24 mouse cellular contexts compared by ENCODE assay signal in the genomic region with DNA sequence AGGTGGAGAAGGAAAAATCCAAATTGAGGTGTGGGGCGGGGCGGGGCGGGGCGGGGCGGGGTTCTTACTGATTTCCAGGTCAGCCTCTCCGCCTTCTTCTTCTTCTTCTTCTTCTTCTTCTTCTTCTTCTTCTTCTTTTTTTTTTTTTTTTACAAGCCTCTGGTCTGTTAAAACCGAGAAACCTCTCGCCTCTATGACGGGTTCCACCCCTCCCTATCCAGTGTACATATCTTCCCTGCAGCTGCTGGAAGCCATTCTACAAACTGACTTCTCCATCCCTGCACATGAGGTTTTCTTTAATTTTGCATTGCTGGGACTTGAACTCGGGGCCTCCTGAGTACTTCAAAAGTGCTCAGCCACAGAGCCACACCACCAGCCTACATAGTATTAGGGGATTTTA. TPM values are rescaled to one million over a fixed set of nuclear protein-coding genes. Genes with fewer than 3 reads are reported as not detected.
"Had no signal": no experiment of that assay in that cellular context is flagged by ENCODE, and none has a peak within 500 bp of the region (broad histone marks: within the 10 kb centered on the region; RNA-seq: fewer than 3 reads in every experiment).

No protein-coding gene starts in this region.

- H3K27ac ChIP-seq: neural tube, embryonic 13.5 days; neural tube, embryonic 15.5 days; stomach, embryonic 15.5 days; stomach, postnatal 0 days had no signal

- H3K27me3 ChIP-seq: neural tube, embryonic 13.5 days; neural tube, embryonic 15.5 days; stomach, embryonic 15.5 days had no signal

- H3K36me3 ChIP-seq: neural tube, embryonic 13.5 days; neural tube, embryonic 15.5 days; stomach, embryonic 15.5 days had no signal

- H3K4me1 ChIP-seq: neural tube, embryonic 13.5 days; neural tube, embryonic 15.5 days; stomach, embryonic 15.5 days had no signal

- DNase-seq: retina, postnatal 1 day; right cerebral cortex, adult 18-20 months; right cerebral cortex, postnatal 14 days; right cerebral cortex, postnatal 25 days; right cerebral cortex, postnatal 4 days; spleen, adult 18-20 months; thymus, adult 18-20 months; thymus, adult 2 months; thymus, postnatal 14 days; thymus, postnatal 25 days; thymus, postnatal 36 days; thymus, postnatal 4 days had no signal

- H3K4me3 ChIP-seq: neural tube, embryonic 13.5 days; neural tube, embryonic 15.5 days; stomach, embryonic 15.5 days had no signal

- H3K9me3 ChIP-seq: neural tube, embryonic 13.5 days; neural tube, embryonic 15.5 days; stomach, embryonic 15.5 days had no signal

- H3K9ac ChIP-seq: neural tube, embryonic 13.5 days; neural tube, embryonic 15.5 days; stomach, embryonic 15.5 days had no signal

RNA-seq across cellular contexts. Expression of a gene that starts 29.3 kb away (rescaled TPM):
- polyA plus RNA-seq: neural tube, embryonic 13.5 days; neural tube, embryonic 14.5 days; neural tube, embryonic 15.5 days; stomach, embryonic 14.5 days; testis, adult 2 months; thymus, postnatal 0 days; urinary bladder, adult 2 months had no signal

RNA-seq across cellular contexts. Expression of a gene that starts 34.7 kb away (rescaled TPM):
- polyA plus RNA-seq: neural tube, embryonic 13.5 days; neural tube, embryonic 14.5 days; neural tube, embryonic 15.5 days; stomach, embryonic 14.5 days; thymus, postnatal 0 days; urinary bladder, adult 2 months had no signal

RNA-seq across cellular contexts. Expression of a gene that starts 39.0 kb away (rescaled TPM):
- total RNA-seq: neutrophil, adult 5-6 weeks had no signal
- polyA plus RNA-seq: small intestine, adult 2 months; spleen, adult 2 months; testis, adult 2 months had no signal

RNA-seq across cellular contexts. Expression of a gene that starts 53.5 kb away (rescaled TPM):
- polyA plus RNA-seq: neural tube, embryonic 14.5 days had no signal
